Mouse (Mus musculus) ES-E14 (cell line): ENCODE measurements around the gene Rasgrf2.

ENCODE experiments used
- MAFK ChIP-seq: IDR thresholded peaks from 2 replicates; pipeline ENCODE4 v1.6.1; 2014; ENCODE audit warnings: mild to moderate bottlenecking, low read depth, low read length, inconsistent platforms; ENCODE audit not compliant: insufficient read depth
- ZC3H11A ChIP-seq: IDR thresholded peaks from 2 replicates; pipeline ENCODE4 v1.6.1; 2012; ENCODE audit warnings: low read depth, mild to moderate bottlenecking, inconsistent platforms, low read length, borderline replicate concordance

GRCm38 (mm10) chr13:91873734-91874329, 257.6 kb downstream of the Rasgrf2 start:
- no peak for TF ChIP-seq ZC3H11A
- no peak for TF ChIP-seq MAFK
